Mouse (Mus musculus): ENCODE results near the gene Ppp1r9a. TPM values are rescaled to one million over a fixed set of nuclear protein-coding genes. Genes with fewer than 3 reads are reported as not detected.

Gene Ppp1r9a
- polyA plus RNA-seq, 2 experiments: 18.9 to 33.8 TPM

GRCm38 (mm10) chr6:5079108-5079507, 176.4 kb downstream of the Ppp1r9a start:
- WGBS: 96% methylated on average over 1 of the region's 1 CpGs
- no peak for TF ChIP-seq POLR2A (IDR thresholded peaks at IDR 0.05; ENCODE audit: borderline replicate concordance, extremely low read depth, insufficient read depth, insufficient read length)

GRCm38 (mm10) chr6:5080094-5080493, 177.4 kb downstream of the Ppp1r9a start:
- no peak for TF ChIP-seq POLR2A (IDR thresholded peaks at IDR 0.05; ENCODE audit: borderline replicate concordance, extremely low read depth, insufficient read depth, insufficient read length)
- H3K4me3 ChIP-seq (replicated peaks; ENCODE audit: low read length): no peak overlapping the region
- no peaks in the 10 kb centered on the region for H3K27me3 ChIP-seq (ENCODE audit: control insufficient read depth, insufficient read depth, low read length)
- no peak overlapping the region for H3K4me2 ChIP-seq (replicated peaks; ENCODE audit: low read depth, low read length, severe bottlenecking)
- ATAC-seq (ENCODE audit: low FRiP score, low read depth) (no peak), DNase-seq (ENCODE audit: low spot score) (no peak)
- no peaks in the 10 kb centered on the region for H3K36me3 ChIP-seq (ENCODE audit: control insufficient read depth, insufficient read depth, low read length)
- WGBS: 83% methylated on average over 5 of the region's 5 CpGs
- no peaks in the 10 kb centered on the region for H3K9me3 ChIP-seq (ENCODE audit: control insufficient read depth, low read length)
- no peak overlapping the region for H3K9ac ChIP-seq (ENCODE audit: low read depth, low read length, severe bottlenecking)
- peaks cover 12% of the 10 kb centered on the region for H3K4me1 ChIP-seq (ENCODE audit: control insufficient read depth, insufficient read depth, low read length)
- H3K27ac ChIP-seq (replicated peaks; ENCODE audit: low read depth, low read length): no peak overlapping the region

More at GRCm38 (mm10) chr6:5079108-5079507, 176.4 kb downstream of the Ppp1r9a start:
- no peak for DNase-seq (ENCODE audit: low spot score)
- peaks cover 12% of the 10 kb centered on the region for H3K4me1 ChIP-seq (ENCODE audit: control insufficient read depth, insufficient read depth, low read length)
- no peak overlapping the region for H3K27ac ChIP-seq (replicated peaks; ENCODE audit: low read depth, low read length)
- H3K4me2 ChIP-seq (replicated peaks; ENCODE audit: low read depth, low read length, severe bottlenecking): no peak overlapping the region
- H3K9me3 ChIP-seq (ENCODE audit: control insufficient read depth, low read length): no peaks in the 10 kb centered on the region
- H3K9ac ChIP-seq (ENCODE audit: low read depth, low read length, severe bottlenecking): no peak overlapping the region
- ATAC-seq (ENCODE audit: low FRiP score, low read depth): no peak
- no peak overlapping the region for H3K4me3 ChIP-seq (replicated peaks; ENCODE audit: low read length)
- no peaks in the 10 kb centered on the region for H3K27me3 ChIP-seq (ENCODE audit: control insufficient read depth, insufficient read depth, low read length)
- H3K36me3 ChIP-seq (ENCODE audit: control insufficient read depth, insufficient read depth, low read length): no peaks in the 10 kb centered on the region

GRCm38 (mm10) chr6:5080496-5080895, 177.8 kb downstream of the Ppp1r9a start:
- no peak overlapping the region for H3K4me2 ChIP-seq (replicated peaks; ENCODE audit: low read depth, low read length, severe bottlenecking)
- H3K27me3 ChIP-seq (ENCODE audit: control insufficient read depth, insufficient read depth, low read length): no peaks in the 10 kb centered on the region
- ATAC-seq (ENCODE audit: low FRiP score, low read depth) (no peak), DNase-seq (ENCODE audit: low spot score) (no peak)
- peaks cover 12% of the 10 kb centered on the region for H3K4me1 ChIP-seq (ENCODE audit: control insufficient read depth, insufficient read depth, low read length)
- H3K9me3 ChIP-seq (ENCODE audit: control insufficient read depth, low read length): no peaks in the 10 kb centered on the region
- H3K4me3 ChIP-seq (replicated peaks; ENCODE audit: low read length): no peak overlapping the region
- no peak overlapping the region for H3K9ac ChIP-seq (ENCODE audit: low read depth, low read length, severe bottlenecking)
- TF ChIP-seq POLR2A (IDR thresholded peaks at IDR 0.05; ENCODE audit: borderline replicate concordance, extremely low read depth, insufficient read depth, insufficient read length): no peak
- H3K36me3 ChIP-seq (ENCODE audit: control insufficient read depth, insufficient read depth, low read length): no peaks in the 10 kb centered on the region
- WGBS: 74% methylated on average over 5 of the region's 5 CpGs
- peak overlapping the region; percentile 29; the same call in 1 of the 2 replicates for H3K27ac ChIP-seq (replicated peaks; ENCODE audit: low read depth, low read length)

GRCm38 (mm10) chr6:5081099-5081498, 178.4 kb downstream of the Ppp1r9a start:
- ATAC-seq (ENCODE audit: low FRiP score, low read depth) (peak; percentile 60; the same call in 1 of the 2 replicates), DNase-seq (ENCODE audit: low spot score) (peak; percentile 52)
- no peaks in the 10 kb centered on the region for H3K27me3 ChIP-seq (ENCODE audit: control insufficient read depth, insufficient read depth, low read length)
- H3K9me3 ChIP-seq (ENCODE audit: control insufficient read depth, low read length): no peaks in the 10 kb centered on the region
- H3K4me3 ChIP-seq (replicated peaks; ENCODE audit: low read length): no peak overlapping the region
- TF ChIP-seq POLR2A (IDR thresholded peaks at IDR 0.05; ENCODE audit: borderline replicate concordance, extremely low read depth, insufficient read depth, insufficient read length): no peak
- no peak overlapping the region for H3K9ac ChIP-seq (ENCODE audit: low read depth, low read length, severe bottlenecking)
- H3K4me2 ChIP-seq (replicated peaks; ENCODE audit: low read depth, low read length, severe bottlenecking): no peak overlapping the region
- peak overlapping the region; percentile 29; the same call in 1 of the 2 replicates for H3K27ac ChIP-seq (replicated peaks; ENCODE audit: low read depth, low read length)
- 22% methylated on average over 8 of the region's 8 CpGs for WGBS
- peaks cover 12% of the 10 kb centered on the region for H3K4me1 ChIP-seq (ENCODE audit: control insufficient read depth, insufficient read depth, low read length)
- H3K36me3 ChIP-seq (ENCODE audit: control insufficient read depth, insufficient read depth, low read length): no peaks in the 10 kb centered on the region

- Histone ChIP-seq H3K9me3 (ENCODE audit: control insufficient read depth, low read length) (no peaks in the 10 kb centered on the region), H3K27ac (replicated peaks; ENCODE audit: low read depth, low read length) (no peak overlapping the region), H3K4me3 (replicated peaks; ENCODE audit: low read length) (no peak overlapping the region), H3K27me3 (ENCODE audit: control insufficient read depth, insufficient read depth, low read length) (no peaks in the 10 kb centered on the region), H3K4me1 (ENCODE audit: control insufficient read depth, insufficient read depth, low read length) (peaks cover 12% of the 10 kb centered on the region), H3K4me2 (replicated peaks; ENCODE audit: low read depth, low read length, severe bottlenecking) (no peak overlapping the region), H3K36me3 (ENCODE audit: control insufficient read depth, insufficient read depth, low read length) (no peaks in the 10 kb centered on the region), H3K9ac (ENCODE audit: low read depth, low read length, severe bottlenecking) (no peak overlapping the region)
- no peak for TF ChIP-seq POLR2A (IDR thresholded peaks at IDR 0.05; ENCODE audit: borderline replicate concordance, extremely low read depth, insufficient read depth, insufficient read length)
- ATAC-seq (ENCODE audit: low FRiP score, low read depth) (no peak), DNase-seq (ENCODE audit: low spot score) (no peak)
These were observed 179.4 kb downstream of the Ppp1r9a start for GRCm38 (mm10) chr6:5082144-5082543.

GRCm38 (mm10) chr6:5082740-5083139, 180.0 kb downstream of the Ppp1r9a start:
- no peak for TF ChIP-seq POLR2A (IDR thresholded peaks at IDR 0.05; ENCODE audit: borderline replicate concordance, extremely low read depth, insufficient read depth, insufficient read length)
- no peak for ATAC-seq (ENCODE audit: low FRiP score, low read depth)
- Histone ChIP-seq H3K4me2 (replicated peaks; ENCODE audit: low read depth, low read length, severe bottlenecking) (no peak overlapping the region), H3K27me3 (ENCODE audit: control insufficient read depth, insufficient read depth, low read length) (no peaks in the 10 kb centered on the region), H3K9me3 (ENCODE audit: control insufficient read depth, low read length) (no peaks in the 10 kb centered on the region), H3K4me1 (ENCODE audit: control insufficient read depth, insufficient read depth, low read length) (peaks cover 12% of the 10 kb centered on the region), H3K27ac (replicated peaks; ENCODE audit: low read depth, low read length) (no peak overlapping the region), H3K36me3 (ENCODE audit: control insufficient read depth, insufficient read depth, low read length) (no peaks in the 10 kb centered on the region), H3K4me3 (replicated peaks; ENCODE audit: low read length) (no peak overlapping the region), H3K9ac (ENCODE audit: low read depth, low read length, severe bottlenecking) (no peak overlapping the region)
- 35% methylated on average over 2 of the region's 2 CpGs for WGBS
- DNase-seq (ENCODE audit: low spot score): no peak
